Mouse (Mus musculus): ENCODE measurements at regions not wholly inside any gene's neighbourhood (a gene's known extent, or its start where the extent isn't known, plus 50 kb on each side); places are given as distances from the start of the nearest gene placed in this dataset. TPM values are rescaled to one million over a fixed set of nuclear protein-coding genes. Genes with fewer than 3 reads are reported as not detected.

GRCm38 (mm10) chr17:82199031-82199642, 461.0 kb upstream of the Slc8a1 start:
- 32% methylated on average over 5 of the region's 5 CpGs for whole genome bisulfite sequencing

GRCm38 (mm10) chr17:82184261-82184660, 446.1 kb upstream of the Slc8a1 start:
- H3K36me3 ChIP-seq, result no peaks in the 10 kb centered on the region
- no peaks in the 10 kb centered on the region for H3K27me3 ChIP-seq
- H3K9ac ChIP-seq, result no peak overlapping the region
- 88% methylated on average over 2 of the region's 2 CpGs for WGBS
- H3K9me3 ChIP-seq (replicated peaks), result no peaks in the 10 kb centered on the region
- H3K4me2 ChIP-seq (replicated peaks), result no peak overlapping the region
- ATAC-seq (ENCODE audit: low FRiP score), result no peak
- no peaks in the 10 kb centered on the region for H3K4me1 ChIP-seq
- H3K4me3 ChIP-seq, result no peak overlapping the region
- H3K27ac ChIP-seq, result no peak overlapping the region

More at GRCm38 (mm10) chr17:82199031-82199642, 461.0 kb upstream of the Slc8a1 start:
- H3K9me3 ChIP-seq (replicated peaks), result no peaks in the 10 kb centered on the region
- H3K9ac ChIP-seq, result no peak overlapping the region
- no peak overlapping the region for H3K27ac ChIP-seq
- no peak overlapping the region for H3K4me2 ChIP-seq (replicated peaks)
- H3K4me3 ChIP-seq, result no peak overlapping the region
- H3K4me1 ChIP-seq, result no peaks in the 10 kb centered on the region
- peak; percentile 78 for ATAC-seq (ENCODE audit: low FRiP score)
- no peaks in the 10 kb centered on the region for H3K27me3 ChIP-seq
- no peaks in the 10 kb centered on the region for H3K36me3 ChIP-seq

- 94% methylated on average over 1 of the region's 1 CpGs for WGBS
- H3K9ac ChIP-seq, result no peak overlapping the region
These were observed 433.0 kb upstream of the Slc8a1 start for GRCm38 (mm10) chr17:82171216-82171615.

GRCm38 (mm10) chr17:82153446-82153845, 415.3 kb upstream of the Slc8a1 start:
- H3K27me3 ChIP-seq, result no peaks in the 10 kb centered on the region
- no peaks in the 10 kb centered on the region for H3K36me3 ChIP-seq
- H3K9me3 ChIP-seq (replicated peaks), result no peaks in the 10 kb centered on the region
- no peak overlapping the region for H3K27ac ChIP-seq
- H3K9ac ChIP-seq, result no peak overlapping the region
- H3K4me3 ChIP-seq, result no peak overlapping the region
- no peak overlapping the region for H3K4me2 ChIP-seq (replicated peaks)
- H3K4me1 ChIP-seq, result no peaks in the 10 kb centered on the region
- no peak for ATAC-seq (ENCODE audit: low FRiP score)
- no CpG with 5 or more reads among the region's 2 CpGs for WGBS

More at GRCm38 (mm10) chr17:82171216-82171615, 433.0 kb upstream of the Slc8a1 start:
- H3K27ac ChIP-seq, result no peak overlapping the region
- H3K4me3 ChIP-seq, result no peak overlapping the region
- no peak overlapping the region for H3K4me2 ChIP-seq (replicated peaks)
- no peaks in the 10 kb centered on the region for H3K27me3 ChIP-seq
- no peaks in the 10 kb centered on the region for H3K36me3 ChIP-seq
- no peak for ATAC-seq (ENCODE audit: low FRiP score)
- no peaks in the 10 kb centered on the region for H3K9me3 ChIP-seq (replicated peaks)
- no peaks in the 10 kb centered on the region for H3K4me1 ChIP-seq

GRCm38 (mm10) chr17:82134843-82135242, 396.7 kb upstream of the Slc8a1 start:
- Histone ChIP-seq H3K27ac (no peak overlapping the region), H3K36me3 (no peaks in the 10 kb centered on the region), H3K9me3 (replicated peaks) (no peaks in the 10 kb centered on the region), H3K4me3 (no peak overlapping the region), H3K4me2 (replicated peaks) (no peak overlapping the region), H3K9ac (no peak overlapping the region), H3K4me1 (no peaks in the 10 kb centered on the region), H3K27me3 (no peaks in the 10 kb centered on the region)
- ATAC-seq (ENCODE audit: low FRiP score), result no peak
- WGBS, result 90% methylated on average over 3 of the region's 3 CpGs

- WGBS, result 86% methylated on average over 3 of the region's 3 CpGs
- no peak for ATAC-seq (ENCODE audit: low FRiP score)
- no peaks in the 10 kb centered on the region for H3K4me1 ChIP-seq
- no peak overlapping the region for H3K27ac ChIP-seq
- H3K4me3 ChIP-seq, result no peak overlapping the region
- H3K9me3 ChIP-seq (replicated peaks), result no peaks in the 10 kb centered on the region
- no peak overlapping the region for H3K4me2 ChIP-seq (replicated peaks)
- no peaks in the 10 kb centered on the region for H3K36me3 ChIP-seq
- H3K9ac ChIP-seq, result no peak overlapping the region
- H3K27me3 ChIP-seq, result no peaks in the 10 kb centered on the region
These were observed 394.8 kb upstream of the Slc8a1 start for GRCm38 (mm10) chr17:82132941-82133340.

- no peak for ATAC-seq (ENCODE audit: low FRiP score)
- H3K36me3 ChIP-seq, result no peaks in the 10 kb centered on the region
- H3K9ac ChIP-seq, result no peak overlapping the region
- no peaks in the 10 kb centered on the region for H3K9me3 ChIP-seq (replicated peaks)
- H3K27ac ChIP-seq, result no peak overlapping the region
- H3K4me1 ChIP-seq, result no peaks in the 10 kb centered on the region
- H3K27me3 ChIP-seq, result no peaks in the 10 kb centered on the region
- no peak overlapping the region for H3K4me2 ChIP-seq (replicated peaks)
- no peak overlapping the region for H3K4me3 ChIP-seq
- 87% methylated on average over 3 of the region's 3 CpGs for WGBS
These were observed 349.0 kb upstream of the Slc8a1 start for GRCm38 (mm10) chr17:82087141-82087540.

- no peak for ATAC-seq (ENCODE audit: low FRiP score)
- Histone ChIP-seq H3K36me3 (no peaks in the 10 kb centered on the region), H3K4me1 (no peaks in the 10 kb centered on the region)
These were observed 342.1 kb upstream of the Slc8a1 start for GRCm38 (mm10) chr17:82080301-82080700.

More at GRCm38 (mm10) chr17:82080301-82080700, 342.1 kb upstream of the Slc8a1 start:
- H3K4me3 ChIP-seq, result no peak overlapping the region
- H3K4me2 ChIP-seq (replicated peaks), result no peak overlapping the region
- no peak overlapping the region for H3K27ac ChIP-seq
- no peaks in the 10 kb centered on the region for H3K27me3 ChIP-seq
- no peak overlapping the region for H3K9ac ChIP-seq
- H3K9me3 ChIP-seq (replicated peaks), result no peaks in the 10 kb centered on the region

Small RNA genes lying in the stretch of these regions (microRNA-seq; reads per million reads assigned to microRNA genes)
- not detected for gene Gm23400
- gene Gm27359, result not detected
